Mouse (Mus musculus) stomach, embryonic 16.5 days (tissue): Measurements from ENCODE around the gene Fkbp5. TPM values are rescaled to one million over a fixed set of nuclear protein-coding genes. Genes with fewer than 3 reads are reported as not detected.

ENCODE experiments used
- ATAC-seq: fragments of 200-750 bp; cut with Nextera tagmentation; 2 replicates; pipeline ENCODE4 v1.8.0; 2017; ENCODE audit warnings: moderate number of reproducible peaks, moderate TSS enrichment; ENCODE audit not compliant: insufficient read depth, low FRiP score
- H3K27ac ChIP-seq: fragments of 300-500 bp; sonication (generic); 2 replicates; pipeline ENCODE4 v1.5.1; 2014; ENCODE audit warnings: low read length
- H3K27me3 ChIP-seq: fragments of 300-500 bp; sonication (generic); 2 replicates; pipeline ENCODE4 v1.6.1; 2014; ENCODE audit warnings: low read length, control low read depth, mixed read lengths; ENCODE audit not compliant: control insufficient read depth, insufficient read depth
- H3K36me3 ChIP-seq: fragments of 300-500 bp; sonication (generic); 2 replicates; pipeline ENCODE4 v1.6.1; 2014; ENCODE audit warnings: low read length; ENCODE audit not compliant: control insufficient read depth, insufficient read depth
- H3K4me1 ChIP-seq: fragments of 300-500 bp; sonication (generic); 2 replicates; pipeline ENCODE4 v1.6.1; 2014; ENCODE audit warnings: low read length, control low read depth, mixed read lengths; ENCODE audit not compliant: control insufficient read depth, insufficient read depth
- H3K4me2 ChIP-seq: fragments of 300-500 bp; sonication (generic); 2 replicates; pipeline ENCODE4 v1.6.1; 2014; ENCODE audit warnings: low read depth, low read length, mixed read lengths
- H3K4me3 ChIP-seq: fragments of 300-500 bp; sonication (generic); replicated peaks from 2 replicates; pipeline ENCODE4 v1.5.1; 2014; ENCODE audit warnings: mild to moderate bottlenecking, low read length
- H3K9ac ChIP-seq: fragments of 300-500 bp; sonication (generic); 2 replicates; pipeline ENCODE4 v1.6.1; 2014; ENCODE audit warnings: low read length
- H3K9me3 ChIP-seq: fragments of 300-500 bp; sonication (generic); replicated peaks from 2 replicates; pipeline ENCODE4 v1.6.1; 2016; ENCODE audit warnings: low read length, control low read depth; ENCODE audit not compliant: control insufficient read depth
- WGBS: fragments of 180-500 bp; shearing (Covaris S2); extraction: QIAGEN DNeasy Blood & Tissue Kit; methylation state at CpG from one replicate; pipeline ENCODE4 v1.1.7; 2014; 5-methylcytosine and 5-hydroxymethylcytosine counted together
- polyA plus RNA-seq: library from polyadenylated mRNA; unstranded; fragments of >200 nt; fragmentation: Nextera tagmentation; extraction: Ambion mirVana; gene quantifications from 2 replicates; pipeline ENCODE4 v1.2.1, GENCODE M21; 2015

Fkbp5 gene
- polyA plus RNA-seq, 1 experiment from 2014 or later: 27.1 TPM

GRCm38 (mm10) chr17:28484704-28485445 lies 32.5 kb downstream of the Fkbp5 start:
- Histone ChIP-seq H3K36me3 (no peaks in the 10 kb centered on the region), H3K4me2 (peak overlapping the region; percentile 79), H3K4me1 (no peaks in the 10 kb centered on the region), H3K9me3 (no peaks in the 10 kb centered on the region), H3K27me3 (no peaks in the 10 kb centered on the region), H3K27ac (peak overlapping the region; percentile 73), H3K9ac (peak overlapping the region; percentile 87), H3K4me3 (peak overlapping the region; percentile 80)
- 4% methylated on average over 30 of the region's 30 CpGs for WGBS
- peak; percentile 5; the same call in 1 of the 2 replicates for ATAC-seq

DNA sequence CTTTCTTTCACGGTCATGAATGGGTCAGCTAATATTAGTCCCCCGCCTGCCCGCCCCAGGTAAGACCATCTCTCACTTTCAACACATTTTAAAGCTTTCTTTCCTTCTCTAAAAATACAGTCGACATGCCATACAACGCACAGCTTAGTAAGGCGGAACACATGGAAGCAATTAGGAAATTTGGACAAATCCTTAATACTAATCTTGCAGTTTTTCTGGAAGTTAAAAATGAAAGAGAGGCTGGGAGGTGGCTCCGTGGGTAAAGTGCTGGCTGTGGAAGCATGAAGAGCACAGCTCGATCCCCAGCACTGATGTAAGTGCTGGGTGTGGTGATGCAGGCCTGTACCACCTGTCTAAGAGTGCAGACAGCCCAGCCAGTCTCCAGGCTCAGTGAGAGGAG lies 39.9 kb downstream of the Fkbp5 start:
- Histone ChIP-seq H3K27me3 (no peaks in the 10 kb centered on the region), H3K9me3 (no peaks in the 10 kb centered on the region), H3K4me1 (no peaks in the 10 kb centered on the region), H3K36me3 (no peaks in the 10 kb centered on the region), H3K4me2 (no peak overlapping the region), H3K27ac (no peak overlapping the region), H3K4me3 (no peak overlapping the region), H3K9ac (no peak overlapping the region)
- 82% methylated on average over 8 of the region's 8 CpGs for WGBS
- ATAC-seq: no peak

GRCm38 (mm10) chr17:28476441-28476840 lies 40.9 kb downstream of the Fkbp5 start:
- Histone ChIP-seq H3K4me1 (no peaks in the 10 kb centered on the region), H3K27me3 (no peaks in the 10 kb centered on the region), H3K27ac (no peak overlapping the region), H3K9me3 (no peaks in the 10 kb centered on the region), H3K4me2 (no peak overlapping the region), H3K4me3 (no peak overlapping the region), H3K36me3 (no peaks in the 10 kb centered on the region), H3K9ac (no peak overlapping the region)
- no peak for ATAC-seq

- WGBS: 59% methylated on average over 3 of the region's 3 CpGs
- H3K4me2 ChIP-seq: no peak overlapping the region
- H3K4me1 ChIP-seq: no peaks in the 10 kb centered on the region
- H3K36me3 ChIP-seq: no peaks in the 10 kb centered on the region
- ATAC-seq: no peak
- no peak overlapping the region for H3K9ac ChIP-seq
- no peaks in the 10 kb centered on the region for H3K27me3 ChIP-seq
- H3K4me3 ChIP-seq: no peak overlapping the region
- no peak overlapping the region for H3K27ac ChIP-seq
- H3K9me3 ChIP-seq: no peaks in the 10 kb centered on the region
Measured at GRCm38 (mm10) chr17:28475593-28476325, 41.6 kb downstream of the Fkbp5 start.

- no peaks in the 10 kb centered on the region for H3K4me1 ChIP-seq
- ATAC-seq: no peak
- H3K4me2 ChIP-seq: no peak overlapping the region
- H3K27ac ChIP-seq: no peak overlapping the region
- no peaks in the 10 kb centered on the region for H3K9me3 ChIP-seq
- no peak overlapping the region for H3K4me3 ChIP-seq
- no peak overlapping the region for H3K9ac ChIP-seq
- WGBS: 58% methylated on average over 5 of the region's 5 CpGs
- H3K36me3 ChIP-seq: no peaks in the 10 kb centered on the region
- no peaks in the 10 kb centered on the region for H3K27me3 ChIP-seq
Measured at GRCm38 (mm10) chr17:28472696-28473095, 44.6 kb downstream of the Fkbp5 start.

GRCm38 (mm10) chr17:28470876-28471275 lies 46.5 kb downstream of the Fkbp5 start:
- no peak overlapping the region for H3K27ac ChIP-seq
- ATAC-seq: no peak

DNA sequence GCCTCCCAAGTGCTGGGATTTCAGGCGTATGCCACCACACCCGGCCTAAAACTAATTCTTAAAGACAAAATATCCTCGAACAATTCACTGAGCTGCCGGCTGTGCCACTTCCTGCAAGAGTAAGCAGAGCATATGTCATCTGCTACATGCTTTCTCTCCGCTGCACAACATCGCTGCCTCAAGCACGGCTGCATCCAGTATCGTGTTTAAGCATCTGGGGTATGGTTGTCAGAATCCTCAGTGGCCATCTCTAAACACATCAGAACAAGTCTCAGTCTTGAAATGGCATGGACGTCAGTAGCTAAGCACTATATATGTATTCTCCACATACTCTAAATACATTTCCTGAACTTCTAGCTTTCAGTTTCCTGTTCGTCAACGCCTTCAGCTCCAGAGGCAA lies 49.6 kb downstream of the Fkbp5 start:
- H3K4me3 ChIP-seq: no peak overlapping the region; the same call in 1 of the 2 replicates

More at GRCm38 (mm10) chr17:28470876-28471275, 46.5 kb downstream of the Fkbp5 start:
- Histone ChIP-seq H3K4me2 (no peak overlapping the region), H3K27me3 (no peaks in the 10 kb centered on the region), H3K9ac (no peak overlapping the region), H3K4me3 (no peak overlapping the region), H3K36me3 (no peaks in the 10 kb centered on the region), H3K4me1 (0 out of 2 replicates have a peak, but pooled peaks cover 6% of the 10 kb centered on the region), H3K9me3 (no peaks in the 10 kb centered on the region)
- WGBS: 82% methylated on average over 6 of the region's 6 CpGs

GRCm38 (mm10) chr17:28465968-28466367 lies 51.4 kb downstream of the Fkbp5 start:
- Histone ChIP-seq H3K4me3 (no peak overlapping the region), H3K27ac (no peak overlapping the region), H3K9ac (no peak overlapping the region), H3K9me3 (no peaks in the 10 kb centered on the region), H3K4me1 (0 out of 2 replicates have a peak, but pooled peaks cover 6% of the 10 kb centered on the region), H3K4me2 (no peak overlapping the region), H3K27me3 (no peaks in the 10 kb centered on the region), H3K36me3 (no peaks in the 10 kb centered on the region)
- ATAC-seq: no peak
- WGBS: 85% methylated on average over 4 of the region's 4 CpGs

More for the DNA sequence above, 49.6 kb downstream of the Fkbp5 start:
- peak overlapping the region; percentile 23 for H3K4me2 ChIP-seq
- H3K9me3 ChIP-seq: no peaks in the 10 kb centered on the region
- 0 out of 2 replicates have a peak, but pooled peaks cover 6% of the 10 kb centered on the region for H3K4me1 ChIP-seq
- WGBS: 50% methylated on average over 11 of the region's 11 CpGs
- ATAC-seq: no peak
- H3K36me3 ChIP-seq: no peaks in the 10 kb centered on the region
- peak overlapping the region; percentile 35; the same call in 1 of the 2 replicates for H3K9ac ChIP-seq
- H3K27me3 ChIP-seq: no peaks in the 10 kb centered on the region
- peak overlapping the region; percentile 24 for H3K27ac ChIP-seq
